Mouse (Mus musculus) neural tube, embryonic 10.5 days (tissue): Measurements from ENCODE around the gene Atl1.
A peak's percentile ranks its signal among the peaks of the same experiment; 100 is the strongest.

Experiments
- DNase-seq: peaks from one replicate; pipeline ENCODE4 v3.0.0-alpha.2; 2017; ENCODE audit warnings: low spot score; ENCODE audit errors: extremely low spot score

Gene Atl1

GRCm38 (mm10) chr12:69884053-69884452 lies 8.4 kb upstream of the Atl1 start:
- DNase-seq = no peak

- no peak for DNase-seq
These were observed 7.1 kb upstream of the Atl1 start for GRCm38 (mm10) chr12:69885170-69885923.

GRCm38 (mm10) chr12:69887776-69888175 lies 4.6 kb upstream of the Atl1 start:
- no peak for DNase-seq

- no peak for DNase-seq
These were observed 4.1 kb upstream of the Atl1 start for GRCm38 (mm10) chr12:69888345-69888744.

GRCm38 (mm10) chr12:69890051-69890450 lies 2.4 kb upstream of the Atl1 start:
- DNase-seq = no peak

GRCm38 (mm10) chr12:69890476-69890875 lies 1.9 kb upstream of the Atl1 start:
- DNase-seq = peak; percentile 30

- DNase-seq = no peak
These were observed 693 bp upstream of the Atl1 start for GRCm38 (mm10) chr12:69891721-69892120.

- DNase-seq = no peak
These were observed 1.5 kb downstream of the Atl1 start for GRCm38 (mm10) chr12:69893927-69894326.

- peak; percentile 25 for DNase-seq
These were observed 2.6 kb downstream of the Atl1 start for GRCm38 (mm10) chr12:69895046-69895445.

GRCm38 (mm10) chr12:69898119-69898518 lies 5.7 kb downstream of the Atl1 start:
- DNase-seq = no peak

- no peak for DNase-seq
These were observed 12.6 kb downstream of the Atl1 start for GRCm38 (mm10) chr12:69904991-69905390.

GRCm38 (mm10) chr12:69907667-69908510 lies 15.5 kb downstream of the Atl1 start:
- DNase-seq = peak; percentile 75

- DNase-seq = no peak
These were observed 16.1 kb downstream of the Atl1 start for GRCm38 (mm10) chr12:69908511-69908900.

- no peak for DNase-seq
These were observed 19.5 kb downstream of the Atl1 start for GRCm38 (mm10) chr12:69911906-69912305.

- no peak for DNase-seq
These were observed 20.3 kb downstream of the Atl1 start for GRCm38 (mm10) chr12:69912737-69913136.

- no peak for DNase-seq
These were observed 25.5 kb downstream of the Atl1 start for GRCm38 (mm10) chr12:69917870-69918269.

- DNase-seq = no peak
These were observed 29.7 kb downstream of the Atl1 start for GRCm38 (mm10) chr12:69922099-69922498.

GRCm38 (mm10) chr12:69923128-69923527 lies 30.7 kb downstream of the Atl1 start:
- no peak for DNase-seq

GRCm38 (mm10) chr12:69923603-69924002 lies 31.2 kb downstream of the Atl1 start:
- no peak for DNase-seq

GRCm38 (mm10) chr12:69924012-69924411 lies 31.6 kb downstream of the Atl1 start:
- peak; percentile 24 for DNase-seq

GRCm38 (mm10) chr12:69926716-69927115 lies 34.3 kb downstream of the Atl1 start:
- no peak for DNase-seq

- DNase-seq = no peak
These were observed 45.3 kb downstream of the Atl1 start for GRCm38 (mm10) chr12:69937731-69938130.

- no peak for DNase-seq
These were observed 46.9 kb downstream of the Atl1 start for GRCm38 (mm10) chr12:69939291-69939690.
